Mouse (Mus musculus) lung, embryonic 16.5 days (tissue): ENCODE measurements around the gene Tgfbr3. TPM values are rescaled to one million over a fixed set of nuclear protein-coding genes. Genes with fewer than 3 reads are reported as not detected.

Source experiments
- ATAC-seq: fragments of 200-750 bp; cut with Nextera tagmentation; 2 replicates; pipeline ENCODE4 v1.8.0; 2017; ENCODE audit warnings: low read depth, mild to moderate bottlenecking, moderate library complexity
- H3K27ac ChIP-seq: fragments of 300-500 bp; sonication (generic); 2 replicates; pipeline ENCODE4 v1.5.1; 2014; ENCODE audit warnings: mild to moderate bottlenecking, control low read depth, low read length
- H3K27me3 ChIP-seq: fragments of 300-500 bp; sonication (generic); 2 replicates; pipeline ENCODE4 v1.6.1; 2014; ENCODE audit warnings: low read depth, low read length, mixed read lengths; ENCODE audit not compliant: control insufficient read depth, insufficient read depth
- H3K36me3 ChIP-seq: fragments of 300-500 bp; sonication (generic); 2 replicates; pipeline ENCODE4 v1.6.1; 2014; ENCODE audit warnings: low read length; ENCODE audit not compliant: control insufficient read depth, insufficient read depth
- H3K4me1 ChIP-seq: fragments of 300-500 bp; sonication (generic); replicated peaks from 2 replicates; pipeline ENCODE4 v1.6.1; 2014; ENCODE audit warnings: low read length, mixed read lengths; ENCODE audit not compliant: control insufficient read depth, insufficient read depth
- H3K4me2 ChIP-seq: fragments of 300-500 bp; sonication (generic); 2 replicates; pipeline ENCODE4 v1.6.1; 2014; ENCODE audit warnings: low read depth, low read length, control low read depth
- H3K4me3 ChIP-seq: fragments of 300-500 bp; sonication (generic); 2 replicates; pipeline ENCODE4 v1.5.1; 2014; ENCODE audit warnings: mild to moderate bottlenecking, low read length, control low read depth
- H3K9ac ChIP-seq: fragments of 300-500 bp; sonication (generic); 2 replicates; pipeline ENCODE4 v1.6.1; 2014; ENCODE audit warnings: low read length, control low read depth
- H3K9me3 ChIP-seq: fragments of 300-500 bp; sonication (generic); 2 replicates; pipeline ENCODE4 v1.6.1; 2016; ENCODE audit warnings: low read length; ENCODE audit not compliant: control insufficient read depth
- WGBS: fragments of 180-500 bp; shearing (Covaris S2); extraction: QIAGEN DNeasy Blood & Tissue Kit; methylation state at CpG from one replicate; pipeline ENCODE4 v1.1.7; 2014; 5-methylcytosine and 5-hydroxymethylcytosine counted together
- polyA plus RNA-seq: library from polyadenylated mRNA; unstranded; fragments of >200 nt; fragmentation: Nextera tagmentation; extraction: Ambion mirVana; gene quantifications from 2 replicates; pipeline ENCODE4 v1.2.1, GENCODE M21; 2015

The Tgfbr3 gene
- polyA plus RNA-seq, 1 experiment from 2014 or later, result 29.1 TPM

DNA sequence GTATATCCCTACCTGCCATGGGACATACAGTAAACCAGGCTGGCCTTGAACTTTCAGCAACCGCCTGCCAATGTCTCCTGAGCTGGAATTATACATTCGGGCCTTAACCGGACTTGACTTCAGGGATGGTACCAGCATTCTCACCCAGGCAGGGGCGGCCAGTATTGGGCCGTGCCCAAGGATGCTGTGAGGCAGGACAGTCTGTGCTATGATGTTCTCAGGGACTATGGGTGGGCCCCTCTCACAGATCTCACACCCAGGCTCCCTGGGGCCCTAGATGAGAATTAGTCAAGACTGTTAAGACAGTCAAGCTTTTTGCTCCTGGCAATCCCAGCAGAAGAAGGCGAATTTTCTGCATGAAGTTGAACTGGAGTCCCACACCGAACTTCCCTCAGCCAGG lies 211.5 kb downstream of the Tgfbr3 start:
- Histone ChIP-seq H3K9me3 (no peaks in the 10 kb centered on the region), H3K27ac (no peak overlapping the region), H3K4me1 (peaks cover 23% of the 10 kb centered on the region), H3K4me3 (no peak overlapping the region), H3K9ac (no peak overlapping the region), H3K27me3 (no peaks in the 10 kb centered on the region), H3K36me3 (no peaks in the 10 kb centered on the region), H3K4me2 (no peak overlapping the region)
- no peak for ATAC-seq
- WGBS, result 91% methylated on average over 7 of the region's 7 CpGs

DNA sequence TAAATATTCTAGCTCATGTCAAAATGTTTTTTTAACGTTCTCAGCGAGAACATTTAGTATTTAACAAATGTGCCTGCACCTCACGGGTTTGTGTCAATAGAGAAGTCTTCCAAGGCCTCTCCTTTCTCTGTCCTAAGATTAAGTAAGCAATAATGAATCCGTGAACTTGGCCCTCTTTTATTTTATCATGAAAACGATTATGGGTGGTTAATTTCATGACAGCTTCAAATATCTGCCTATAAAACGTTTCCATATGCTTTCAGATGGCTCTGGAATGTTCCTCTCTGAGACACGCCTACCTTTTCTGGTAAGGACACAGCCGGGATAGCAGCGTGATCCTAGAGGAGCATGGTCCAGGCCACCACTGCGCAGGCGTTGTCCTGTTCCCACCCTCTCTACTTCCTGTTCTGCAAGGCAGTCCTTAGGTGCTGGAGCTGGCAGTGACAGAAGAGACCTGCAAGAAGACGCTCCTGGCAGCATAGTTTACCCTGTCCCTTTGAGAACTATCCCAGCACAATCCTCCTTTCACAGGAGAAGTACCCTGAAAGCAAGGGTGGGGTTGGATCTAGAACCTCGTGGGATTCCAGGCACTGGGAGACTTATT lies 214.3 kb downstream of the Tgfbr3 start:
- Histone ChIP-seq H3K27ac (peak overlapping the region; percentile 74), H3K4me1 (peaks cover 22% of the 10 kb centered on the region), H3K36me3 (no peaks in the 10 kb centered on the region), H3K9ac (no peak overlapping the region), H3K4me2 (no peak overlapping the region), H3K4me3 (no peak overlapping the region), H3K9me3 (no peaks in the 10 kb centered on the region), H3K27me3 (no peaks in the 10 kb centered on the region)
- ATAC-seq, result peak; percentile 63
- 31% methylated on average over 13 of the region's 13 CpGs for WGBS

DNA sequence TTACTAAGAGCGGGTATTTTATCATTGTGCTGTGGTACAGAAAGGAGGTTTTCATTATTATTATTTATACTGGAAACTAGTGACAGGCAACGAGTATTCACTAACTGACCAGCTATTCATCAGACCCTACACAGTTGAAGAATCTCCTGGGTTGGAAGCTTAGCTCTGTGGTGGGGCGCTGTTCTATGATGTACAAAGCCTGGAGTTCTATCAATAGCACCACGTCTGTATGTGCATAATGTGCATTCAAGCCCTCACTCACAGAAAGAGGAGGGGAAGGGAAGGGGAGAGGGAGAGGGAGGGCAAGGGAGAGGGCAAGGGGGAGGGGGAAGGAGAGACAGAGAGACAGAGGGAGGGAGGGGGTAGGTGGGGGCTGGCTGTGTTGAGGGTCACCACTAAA lies 215.1 kb downstream of the Tgfbr3 start:
- no peak overlapping the region for H3K4me3 ChIP-seq
- H3K4me1 ChIP-seq, result peaks cover 15% of the 10 kb centered on the region
- H3K36me3 ChIP-seq, result no peaks in the 10 kb centered on the region
- H3K9ac ChIP-seq, result no peak overlapping the region
- no peaks in the 10 kb centered on the region for H3K9me3 ChIP-seq
- H3K4me2 ChIP-seq, result no peak overlapping the region
- H3K27me3 ChIP-seq, result no peaks in the 10 kb centered on the region
- WGBS, result 47% methylated on average over 4 of the region's 4 CpGs
- 0 out of 2 replicates have a peak, but pooled peaks have one; percentile 12 for ATAC-seq
- H3K27ac ChIP-seq, result no peak overlapping the region

DNA sequence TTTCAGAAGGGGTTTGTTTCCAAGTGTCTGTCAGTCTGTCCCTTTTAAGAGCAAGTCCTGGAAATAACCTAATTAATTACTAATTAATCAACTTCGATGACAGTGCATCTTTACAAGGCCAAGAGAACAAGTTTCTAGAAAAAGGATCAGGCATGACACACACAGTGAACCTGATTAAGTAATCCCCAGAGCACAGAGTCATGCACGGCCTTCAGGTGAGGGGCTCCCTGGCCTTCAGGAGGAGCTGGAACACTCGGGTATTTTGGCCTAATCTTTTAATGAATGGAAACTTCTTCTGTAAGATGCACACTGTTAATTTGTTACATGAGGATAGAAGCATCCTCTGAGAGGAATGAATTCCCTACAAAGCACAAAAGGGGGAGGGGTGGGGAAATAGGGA lies 215.9 kb downstream of the Tgfbr3 start:
- WGBS, result 57% methylated on average over 3 of the region's 3 CpGs
- Histone ChIP-seq H3K27ac (no peak overlapping the region), H3K27me3 (no peaks in the 10 kb centered on the region), H3K9ac (no peak overlapping the region), H3K9me3 (no peaks in the 10 kb centered on the region), H3K4me1 (peaks cover 8% of the 10 kb centered on the region), H3K36me3 (no peaks in the 10 kb centered on the region), H3K4me3 (no peak overlapping the region), H3K4me2 (no peak overlapping the region)
- no peak for ATAC-seq

DNA sequence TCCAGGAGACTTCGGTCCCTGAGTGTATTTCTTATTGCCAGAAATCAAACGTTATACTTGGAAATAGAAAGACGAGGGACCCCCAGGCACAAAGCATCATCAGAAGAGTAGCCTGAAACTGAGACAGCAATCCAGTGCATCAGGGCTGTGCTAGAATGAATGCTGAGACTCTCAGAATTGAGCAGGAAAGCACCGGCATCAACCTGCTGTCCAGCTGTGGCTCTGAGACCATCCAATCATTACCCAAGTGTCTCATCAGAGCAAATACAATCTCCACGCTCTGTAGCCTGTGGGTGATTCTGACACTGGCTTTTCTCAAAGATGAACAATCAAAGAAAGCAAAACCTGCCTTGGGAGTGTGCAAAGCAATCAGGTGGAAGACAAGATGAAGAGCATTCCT lies 221.3 kb downstream of the Tgfbr3 start:
- no peak for ATAC-seq
- Histone ChIP-seq H3K4me1 (no peaks in the 10 kb centered on the region), H3K4me2 (no peak overlapping the region), H3K9me3 (no peaks in the 10 kb centered on the region), H3K4me3 (no peak overlapping the region), H3K27ac (no peak overlapping the region), H3K36me3 (no peaks in the 10 kb centered on the region), H3K27me3 (no peaks in the 10 kb centered on the region), H3K9ac (no peak overlapping the region)
- 83% methylated on average over 5 of the region's 5 CpGs for WGBS

DNA sequence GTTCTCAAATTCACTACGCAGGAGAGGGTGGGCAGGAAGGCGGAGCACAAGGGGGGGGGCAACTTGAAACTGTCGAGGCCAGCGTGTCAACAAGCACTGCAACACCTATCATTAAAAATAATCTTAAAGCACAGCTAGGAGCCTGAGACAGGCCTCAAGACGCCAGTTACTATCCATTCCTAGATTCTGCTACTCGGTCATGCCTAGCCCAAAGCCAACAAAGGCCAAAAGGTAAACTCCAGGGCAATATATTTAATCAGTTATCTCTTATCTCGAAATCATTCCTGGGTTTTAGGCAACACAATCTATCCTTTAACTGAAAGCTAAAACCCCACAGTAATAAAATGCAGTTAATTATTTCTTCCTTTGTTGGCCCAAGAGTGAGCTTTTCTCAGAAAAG lies 221.9 kb downstream of the Tgfbr3 start:
- ATAC-seq, result no peak
- H3K4me3 ChIP-seq, result no peak overlapping the region
- H3K4me1 ChIP-seq, result no peaks in the 10 kb centered on the region
- no peak overlapping the region for H3K4me2 ChIP-seq
- H3K9ac ChIP-seq, result no peak overlapping the region
- H3K36me3 ChIP-seq, result no peaks in the 10 kb centered on the region
- H3K27me3 ChIP-seq, result no peaks in the 10 kb centered on the region
- no peaks in the 10 kb centered on the region for H3K9me3 ChIP-seq
- 67% methylated on average over 7 of the region's 7 CpGs for WGBS
- H3K27ac ChIP-seq, result no peak overlapping the region

DNA sequence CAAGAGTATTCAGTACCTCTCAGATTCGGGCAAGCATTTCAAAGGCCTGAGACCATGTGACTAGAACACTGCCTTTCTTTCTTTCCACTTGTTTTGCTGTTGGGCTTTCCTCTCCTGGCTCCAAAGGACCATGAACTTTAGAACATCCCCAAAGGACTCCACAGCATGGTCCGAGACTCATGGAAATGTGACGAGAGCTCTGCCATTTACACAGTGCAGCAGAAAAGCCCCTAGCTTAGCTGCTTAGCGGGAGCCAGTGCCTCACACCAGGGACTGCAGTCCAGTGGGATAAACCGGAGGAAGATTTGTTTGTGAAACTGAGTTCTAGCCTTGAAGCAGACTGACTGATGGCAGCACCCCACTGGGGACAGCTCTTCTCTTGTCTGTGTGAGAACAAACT lies 224.5 kb downstream of the Tgfbr3 start:
- H3K4me1 ChIP-seq, result no peaks in the 10 kb centered on the region
- H3K9ac ChIP-seq, result no peak overlapping the region
- no peak overlapping the region for H3K4me3 ChIP-seq
- WGBS, result 72% methylated on average over 5 of the region's 5 CpGs
- H3K9me3 ChIP-seq, result no peaks in the 10 kb centered on the region
- no peak for ATAC-seq
- H3K36me3 ChIP-seq, result no peaks in the 10 kb centered on the region
- H3K4me2 ChIP-seq, result no peak overlapping the region
- H3K27me3 ChIP-seq, result no peaks in the 10 kb centered on the region
- H3K27ac ChIP-seq, result no peak overlapping the region

DNA sequence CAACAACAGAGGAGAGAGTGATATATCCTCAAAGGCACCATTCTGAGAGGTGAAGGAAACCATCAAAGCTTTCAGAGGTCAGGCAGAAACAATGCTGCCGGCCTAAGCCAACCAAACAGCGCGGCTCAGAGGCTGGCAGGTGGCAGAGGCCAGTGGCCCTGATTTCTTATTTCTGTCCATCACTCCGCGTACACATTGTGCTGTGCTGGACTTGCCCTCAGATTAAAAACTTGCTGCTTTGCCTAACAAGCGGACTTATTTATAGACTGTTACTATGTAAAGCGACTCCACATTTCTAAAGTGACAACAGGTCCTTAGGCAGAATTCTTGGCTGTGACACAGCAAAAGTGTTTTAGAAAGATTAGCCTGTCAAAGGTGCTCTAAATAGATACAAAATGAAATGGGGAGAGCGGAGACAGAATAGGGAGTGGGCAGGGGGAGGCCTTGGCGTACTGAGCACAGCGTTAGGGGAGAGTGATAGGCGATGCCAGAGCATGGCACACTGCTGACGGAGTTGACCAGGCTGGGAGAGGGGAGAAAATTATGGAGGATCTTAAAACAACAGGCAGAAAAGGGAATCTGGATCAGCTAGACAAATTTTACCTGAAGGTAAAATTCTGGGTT lies 227.1 kb downstream of the Tgfbr3 start:
- 52% methylated on average over 12 of the region's 12 CpGs for WGBS
- ATAC-seq, result peak; percentile 32; the same call in 1 of the 2 replicates
- no peak overlapping the region for H3K27ac ChIP-seq

DNA sequence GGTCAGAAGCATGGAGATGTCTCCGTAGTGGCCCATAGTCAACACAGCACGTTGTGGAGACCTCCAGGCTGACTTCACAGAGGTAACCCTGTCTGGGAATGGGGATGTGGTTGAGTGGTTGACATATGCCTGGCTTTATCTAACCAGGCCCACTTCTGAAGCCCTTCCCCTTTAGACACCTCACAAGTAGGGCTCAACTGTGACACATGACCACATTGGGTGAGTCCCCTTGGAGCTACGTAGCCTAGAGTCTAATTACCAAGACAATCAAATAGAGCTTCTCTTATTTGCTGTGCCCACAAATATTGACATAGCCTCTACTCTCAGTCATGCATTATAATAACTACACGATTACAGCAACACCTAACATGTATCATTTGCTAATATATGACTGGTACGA lies 229.9 kb downstream of the Tgfbr3 start:
- WGBS, result 79% methylated on average over 5 of the region's 5 CpGs
- no peaks in the 10 kb centered on the region for H3K27me3 ChIP-seq
- no peaks in the 10 kb centered on the region for H3K36me3 ChIP-seq
- H3K9ac ChIP-seq, result no peak overlapping the region
- no peaks in the 10 kb centered on the region for H3K9me3 ChIP-seq
- H3K4me1 ChIP-seq, result 0 out of 2 replicates have a peak, but pooled peaks cover 4% of the 10 kb centered on the region
- H3K4me2 ChIP-seq, result no peak overlapping the region
- no peak for ATAC-seq
- no peak overlapping the region for H3K4me3 ChIP-seq
- H3K27ac ChIP-seq, result no peak overlapping the region

More for the DNA sequence above, 227.1 kb downstream of the Tgfbr3 start:
- no peak overlapping the region for H3K4me3 ChIP-seq
- 0 out of 2 replicates have a peak, but pooled peaks cover 4% of the 10 kb centered on the region for H3K4me1 ChIP-seq
- H3K27me3 ChIP-seq, result no peaks in the 10 kb centered on the region
- no peak overlapping the region for H3K9ac ChIP-seq
- H3K4me2 ChIP-seq, result no peak overlapping the region
- no peaks in the 10 kb centered on the region for H3K36me3 ChIP-seq
- no peaks in the 10 kb centered on the region for H3K9me3 ChIP-seq
